Mouse (Mus musculus): Measurements from ENCODE around the gene Rhobtb1. TPM values are rescaled to one million over a fixed set of nuclear protein-coding genes. Genes with fewer than 3 reads are reported as not detected.

Rhobtb1 gene
- polyA plus RNA-seq (2014; fragmentation: Nextera tagmentation; extraction: Ambion mirVana) = 11.7 and 12.8 TPM in 2 replicates

DNA sequence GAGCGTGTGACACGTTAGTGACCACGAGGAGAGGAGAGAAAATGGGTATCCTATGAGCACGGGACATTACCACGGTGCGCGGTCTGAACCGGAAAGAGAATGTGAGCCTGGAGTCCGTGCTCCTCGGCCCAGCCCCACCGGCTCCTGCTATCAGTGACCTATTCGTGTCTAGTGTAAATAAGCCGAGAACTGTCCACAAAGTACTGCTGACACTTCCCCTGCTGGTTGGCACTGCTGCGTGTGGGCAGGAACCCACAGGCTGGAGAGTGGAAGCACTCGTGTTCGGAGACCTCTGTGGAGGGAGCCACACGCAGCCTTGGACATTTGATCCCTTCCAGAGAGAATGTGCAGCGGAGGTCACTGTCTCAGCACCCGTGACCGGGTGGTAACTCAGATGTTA is at the start of gene Rhobtb1:
Rhobtb1 (plus strand) TSS at position 390 of the 400 bp plus-strand sequence.
- Histone ChIP-seq H3K9ac (ENCODE audit: low read length) (no peak within 1 kb of the TSS), H3K4me2 (ENCODE audit: low read length) (no peak within 1 kb of the TSS), H3K36me3 (ENCODE audit: control insufficient read depth, insufficient read depth, low read length) (no peaks in the 10 kb centered on the region), H3K27me3 (replicated peaks; ENCODE audit: control insufficient read depth, insufficient read depth, low read length) (no peaks in the 10 kb centered on the region), H3K27ac (ENCODE audit: low read depth, low read length) (no peak within 1 kb of the TSS), H3K4me1 (ENCODE audit: control insufficient read depth, insufficient read depth, low read length) (no peaks in the 10 kb centered on the region), H3K9me3 (replicated peaks; ENCODE audit: control insufficient read depth, low read length) (no peaks in the 10 kb centered on the region), H3K4me3 (ENCODE audit: low read depth, low read length) (no peak within 1 kb of the TSS)
- ATAC-seq (no peak), DNase-seq (ENCODE audit: low spot score) (no peak)
- 92% methylated on average over 20 of the region's 20 CpGs for WGBS

DNA sequence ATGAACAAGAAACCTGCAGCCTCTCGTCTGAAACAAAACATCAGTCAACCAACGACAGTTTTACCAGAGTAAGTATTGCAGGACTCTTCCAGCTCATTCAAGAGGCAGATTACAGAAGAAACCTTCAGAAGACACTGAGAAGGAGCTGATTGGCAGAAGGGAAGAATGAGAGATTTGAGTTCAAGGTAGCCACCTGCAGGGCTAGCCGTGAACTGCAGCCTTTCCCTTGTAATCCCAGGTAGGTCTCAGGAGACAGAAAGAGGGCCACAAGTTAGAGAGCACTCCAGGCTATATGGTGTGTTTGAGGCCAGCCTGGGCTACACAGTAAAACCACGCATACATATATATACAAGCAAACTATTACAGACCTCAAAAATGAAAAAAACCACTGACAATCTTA is 49.2 kb upstream of the Rhobtb1 start:
- H3K27ac ChIP-seq (ENCODE audit: low read depth, low read length) = no peak overlapping the region
- H3K4me3 ChIP-seq (ENCODE audit: low read depth, low read length) = no peak overlapping the region
- no peak overlapping the region for H3K4me2 ChIP-seq (ENCODE audit: low read length)
- ATAC-seq = no peak
- no peaks in the 10 kb centered on the region for H3K36me3 ChIP-seq (ENCODE audit: control insufficient read depth, insufficient read depth, low read length)
- H3K9ac ChIP-seq (ENCODE audit: low read length) = no peak overlapping the region
- H3K4me1 ChIP-seq (ENCODE audit: control insufficient read depth, insufficient read depth, low read length) = peaks cover 4% of the 10 kb centered on the region; the same call in 1 of the 2 replicates
- H3K27me3 ChIP-seq (replicated peaks; ENCODE audit: control insufficient read depth, insufficient read depth, low read length) = no peaks in the 10 kb centered on the region
- no peaks in the 10 kb centered on the region for H3K9me3 ChIP-seq (replicated peaks; ENCODE audit: control insufficient read depth, low read length)
- WGBS = 83% methylated on average over 4 of the region's 4 CpGs
- DNase-seq (ENCODE audit: low spot score) = peak; percentile 31

DNA sequence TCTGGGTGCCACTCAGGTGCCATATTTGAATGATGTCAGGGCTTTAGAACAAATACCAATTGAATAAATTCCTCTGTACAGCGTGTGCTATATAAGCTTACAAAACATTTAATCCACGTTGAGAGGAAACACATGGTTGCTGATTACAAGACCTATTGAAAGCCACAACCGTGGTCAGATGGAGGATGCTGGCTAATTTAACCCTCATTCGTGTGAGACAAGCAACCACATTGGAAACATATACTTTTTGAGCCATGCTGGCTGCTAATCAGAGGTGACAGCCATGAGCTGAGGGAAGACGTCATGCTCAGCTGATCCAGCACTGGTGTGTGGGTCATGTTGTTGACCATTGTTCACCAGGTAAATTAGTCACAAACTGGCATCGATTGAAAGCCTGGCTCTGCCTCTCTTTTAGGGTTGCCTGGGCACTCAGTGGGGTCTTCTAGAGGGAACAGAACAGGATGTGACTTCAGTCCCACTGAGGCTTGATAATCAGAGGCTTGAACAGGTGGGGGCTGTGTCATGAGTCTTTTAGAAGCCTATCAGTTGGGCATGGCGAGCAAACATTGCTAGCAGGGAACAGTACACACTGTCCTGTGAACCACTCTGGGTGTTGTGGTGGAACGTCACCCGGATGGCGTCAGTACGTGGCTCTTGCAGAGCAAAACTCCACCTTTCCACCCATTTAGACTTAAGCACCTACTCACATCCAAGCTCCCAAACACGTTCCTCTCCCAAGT is 46.9 kb upstream of the Rhobtb1 start:
- Histone ChIP-seq H3K9me3 (replicated peaks; ENCODE audit: control insufficient read depth, low read length) (no peaks in the 10 kb centered on the region), H3K27ac (ENCODE audit: low read depth, low read length) (no peak overlapping the region), H3K4me2 (ENCODE audit: low read length) (no peak overlapping the region), H3K27me3 (replicated peaks; ENCODE audit: control insufficient read depth, insufficient read depth, low read length) (no peaks in the 10 kb centered on the region), H3K36me3 (ENCODE audit: control insufficient read depth, insufficient read depth, low read length) (no peaks in the 10 kb centered on the region), H3K9ac (ENCODE audit: low read length) (no peak overlapping the region), H3K4me3 (ENCODE audit: low read depth, low read length) (no peak overlapping the region), H3K4me1 (ENCODE audit: control insufficient read depth, insufficient read depth, low read length) (peaks cover 2% of the 10 kb centered on the region; the same call in 1 of the 2 replicates)
- WGBS = 84% methylated on average over 12 of the region's 12 CpGs
- no peak for DNase-seq (ENCODE audit: low spot score)
- no peak for ATAC-seq

DNA sequence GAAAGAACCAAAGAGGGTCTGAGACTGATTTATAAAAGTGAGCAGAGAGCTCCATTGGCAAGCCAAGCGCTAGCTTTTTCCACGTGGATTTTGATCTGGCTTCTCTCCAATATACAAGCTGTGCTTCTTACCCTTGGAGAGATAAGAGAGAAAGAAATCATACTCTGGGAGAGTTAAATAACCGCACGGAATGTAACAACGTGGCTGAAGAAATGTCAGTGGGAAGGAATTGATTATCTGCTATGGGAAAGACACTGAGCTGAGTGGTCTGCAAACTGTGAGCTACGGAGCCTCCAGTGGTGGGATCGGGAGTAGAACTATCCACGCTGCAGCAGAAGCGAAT is 46.4 kb upstream of the Rhobtb1 start:
- no peak for DNase-seq (ENCODE audit: low spot score)
- H3K27me3 ChIP-seq (replicated peaks; ENCODE audit: control insufficient read depth, insufficient read depth, low read length) = no peaks in the 10 kb centered on the region
- H3K9me3 ChIP-seq (replicated peaks; ENCODE audit: control insufficient read depth, low read length) = no peaks in the 10 kb centered on the region
- H3K27ac ChIP-seq (ENCODE audit: low read depth, low read length) = no peak overlapping the region
- ATAC-seq = no peak
- H3K4me3 ChIP-seq (ENCODE audit: low read depth, low read length) = no peak overlapping the region
- no peak overlapping the region for H3K4me2 ChIP-seq (ENCODE audit: low read length)
- H3K4me1 ChIP-seq (ENCODE audit: control insufficient read depth, insufficient read depth, low read length) = no peaks in the 10 kb centered on the region
- H3K36me3 ChIP-seq (ENCODE audit: control insufficient read depth, insufficient read depth, low read length) = no peaks in the 10 kb centered on the region
- H3K9ac ChIP-seq (ENCODE audit: low read length) = no peak overlapping the region
- WGBS = 77% methylated on average over 9 of the region's 9 CpGs

DNA sequence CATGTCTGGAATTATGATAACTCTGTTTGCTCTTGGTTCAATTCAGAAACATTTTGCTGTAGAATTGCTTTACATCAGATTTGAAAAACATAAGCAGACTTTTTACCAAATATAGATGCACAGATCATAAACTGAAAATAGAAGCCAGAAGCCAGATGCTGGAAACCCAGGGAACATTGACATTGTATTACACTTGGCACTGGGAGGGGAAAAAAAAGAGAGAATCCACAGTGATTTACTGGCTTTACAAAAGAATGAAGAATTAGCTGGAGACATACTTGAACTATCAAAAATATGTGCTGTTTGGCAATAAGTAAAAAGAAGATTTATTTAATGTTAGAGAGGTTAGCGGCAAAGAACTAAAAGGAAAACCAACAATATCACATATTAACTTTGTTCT is 44.4 kb upstream of the Rhobtb1 start:
- no peaks in the 10 kb centered on the region for H3K27me3 ChIP-seq (replicated peaks; ENCODE audit: control insufficient read depth, insufficient read depth, low read length)
- no peak overlapping the region for H3K4me3 ChIP-seq (ENCODE audit: low read depth, low read length)
- no peak for ATAC-seq
- H3K4me2 ChIP-seq (ENCODE audit: low read length) = no peak overlapping the region
- H3K4me1 ChIP-seq (ENCODE audit: control insufficient read depth, insufficient read depth, low read length) = no peaks in the 10 kb centered on the region
- H3K36me3 ChIP-seq (ENCODE audit: control insufficient read depth, insufficient read depth, low read length) = no peaks in the 10 kb centered on the region
- H3K9ac ChIP-seq (ENCODE audit: low read length) = no peak overlapping the region
- DNase-seq (ENCODE audit: low spot score) = no peak
- H3K27ac ChIP-seq (ENCODE audit: low read depth, low read length) = no peak overlapping the region
- no peaks in the 10 kb centered on the region for H3K9me3 ChIP-seq (replicated peaks; ENCODE audit: control insufficient read depth, low read length)
- 98% methylated on average over 1 of the region's 1 CpGs for WGBS

DNA sequence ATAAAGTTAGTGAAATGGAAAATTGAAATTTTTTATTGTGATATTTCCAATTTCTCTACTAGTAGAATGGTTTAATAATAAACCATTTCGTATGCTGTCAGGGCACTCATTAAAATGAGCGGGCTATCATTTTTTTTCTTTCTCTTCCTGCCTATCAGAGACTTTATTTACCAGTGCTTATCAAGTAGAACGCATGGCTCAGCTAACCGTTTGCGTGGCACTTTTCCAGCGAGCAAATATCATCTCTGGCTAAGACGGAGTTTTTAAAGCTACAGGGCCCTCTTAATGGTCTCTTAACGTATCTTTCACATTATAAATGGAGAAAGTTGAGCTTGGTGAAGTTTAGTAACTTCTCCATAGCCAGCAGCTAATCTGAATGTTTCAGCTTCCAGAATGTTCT is 44.0 kb upstream of the Rhobtb1 start:
- Histone ChIP-seq H3K4me2 (ENCODE audit: low read length) (no peak overlapping the region), H3K27ac (ENCODE audit: low read depth, low read length) (no peak overlapping the region), H3K4me3 (ENCODE audit: low read depth, low read length) (no peak overlapping the region), H3K9me3 (replicated peaks; ENCODE audit: control insufficient read depth, low read length) (no peaks in the 10 kb centered on the region), H3K27me3 (replicated peaks; ENCODE audit: control insufficient read depth, insufficient read depth, low read length) (no peaks in the 10 kb centered on the region), H3K36me3 (ENCODE audit: control insufficient read depth, insufficient read depth, low read length) (no peaks in the 10 kb centered on the region), H3K9ac (ENCODE audit: low read length) (no peak overlapping the region), H3K4me1 (ENCODE audit: control insufficient read depth, insufficient read depth, low read length) (no peaks in the 10 kb centered on the region)
- DNase-seq (ENCODE audit: low spot score) = peak; percentile 36
- 78% methylated on average over 8 of the region's 8 CpGs for WGBS
- ATAC-seq = no peak

DNA sequence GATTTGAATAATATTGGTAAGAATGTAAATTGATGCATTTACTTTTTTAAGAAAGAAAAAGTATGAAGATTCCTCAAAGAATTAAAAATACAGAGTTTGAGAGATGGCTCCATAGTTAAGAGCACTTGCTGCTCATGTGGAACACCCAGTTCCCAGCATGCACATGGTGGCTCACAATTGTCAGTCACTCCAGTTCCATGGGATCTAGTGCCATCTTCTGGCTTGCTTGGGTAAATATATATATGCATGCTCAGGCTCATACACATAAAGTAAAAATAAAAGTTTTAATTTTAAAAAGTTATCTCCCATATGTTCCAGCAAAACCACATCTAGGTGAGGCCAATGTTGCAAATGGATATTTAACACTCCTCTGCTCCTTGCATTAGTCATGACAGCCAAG is 36.9 kb upstream of the Rhobtb1 start:
- no peak overlapping the region for H3K9ac ChIP-seq (ENCODE audit: low read length)
- H3K36me3 ChIP-seq (ENCODE audit: control insufficient read depth, insufficient read depth, low read length) = no peaks in the 10 kb centered on the region
- no peaks in the 10 kb centered on the region for H3K9me3 ChIP-seq (replicated peaks; ENCODE audit: control insufficient read depth, low read length)
- H3K4me1 ChIP-seq (ENCODE audit: control insufficient read depth, insufficient read depth, low read length) = no peaks in the 10 kb centered on the region
- H3K4me3 ChIP-seq (ENCODE audit: low read depth, low read length) = no peak overlapping the region
- ATAC-seq (no peak), DNase-seq (ENCODE audit: low spot score) (no peak)
- H3K4me2 ChIP-seq (ENCODE audit: low read length) = no peak overlapping the region
- no peaks in the 10 kb centered on the region for H3K27me3 ChIP-seq (replicated peaks; ENCODE audit: control insufficient read depth, insufficient read depth, low read length)
- H3K27ac ChIP-seq (ENCODE audit: low read depth, low read length) = no peak overlapping the region

DNA sequence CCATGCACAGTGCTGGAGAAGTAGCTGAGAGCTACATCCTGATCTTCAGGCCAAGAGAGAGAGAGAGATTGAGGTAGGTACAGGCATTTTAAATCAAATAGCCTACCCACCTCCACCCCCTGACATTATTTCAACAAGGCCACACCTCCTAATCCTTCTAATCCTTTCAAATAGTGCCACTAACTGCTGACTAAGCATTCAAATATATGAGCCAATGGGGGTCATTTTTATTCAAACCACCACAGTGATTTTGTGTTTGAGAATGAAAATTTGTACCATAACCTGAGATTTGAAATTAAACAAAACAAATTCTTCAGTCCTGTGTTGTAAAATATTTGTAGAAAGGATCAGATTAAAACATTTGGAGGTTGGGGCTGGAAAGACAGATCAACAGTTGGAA is 33.2 kb upstream of the Rhobtb1 start:
- Histone ChIP-seq H3K27ac (ENCODE audit: low read depth, low read length) (no peak overlapping the region), H3K4me3 (ENCODE audit: low read depth, low read length) (no peak overlapping the region), H3K4me2 (ENCODE audit: low read length) (no peak overlapping the region), H3K27me3 (replicated peaks; ENCODE audit: control insufficient read depth, insufficient read depth, low read length) (no peaks in the 10 kb centered on the region), H3K36me3 (ENCODE audit: control insufficient read depth, insufficient read depth, low read length) (no peaks in the 10 kb centered on the region), H3K4me1 (ENCODE audit: control insufficient read depth, insufficient read depth, low read length) (no peaks in the 10 kb centered on the region), H3K9me3 (replicated peaks; ENCODE audit: control insufficient read depth, low read length) (no peaks in the 10 kb centered on the region), H3K9ac (ENCODE audit: low read length) (no peak overlapping the region)
- ATAC-seq = no peak
- no peak for DNase-seq (ENCODE audit: low spot score)

DNA sequence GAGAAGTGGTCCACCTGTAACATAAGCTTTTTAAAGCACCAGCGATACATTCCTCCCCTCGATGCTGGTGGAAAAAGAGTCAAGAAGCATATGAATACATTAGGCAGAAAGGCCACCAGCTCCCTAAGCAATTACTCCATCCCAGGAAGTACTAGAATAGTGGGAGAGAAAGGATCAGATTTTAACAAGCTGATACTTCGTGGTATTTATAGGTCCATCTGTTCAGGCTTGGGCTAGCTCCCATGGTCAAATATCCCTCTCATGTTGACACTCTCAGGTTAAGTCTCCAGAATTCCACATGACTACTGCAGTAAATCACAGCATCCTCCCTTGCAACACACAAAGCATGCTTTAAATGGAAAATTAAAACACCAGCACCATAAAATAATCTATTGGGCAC is 32.3 kb upstream of the Rhobtb1 start:
- Histone ChIP-seq H3K9ac (ENCODE audit: low read length) (no peak overlapping the region), H3K36me3 (ENCODE audit: control insufficient read depth, insufficient read depth, low read length) (no peaks in the 10 kb centered on the region), H3K4me2 (ENCODE audit: low read length) (no peak overlapping the region), H3K4me1 (ENCODE audit: control insufficient read depth, insufficient read depth, low read length) (no peaks in the 10 kb centered on the region), H3K27me3 (replicated peaks; ENCODE audit: control insufficient read depth, insufficient read depth, low read length) (no peaks in the 10 kb centered on the region), H3K27ac (ENCODE audit: low read depth, low read length) (no peak overlapping the region), H3K4me3 (ENCODE audit: low read depth, low read length) (no peak overlapping the region), H3K9me3 (replicated peaks; ENCODE audit: control insufficient read depth, low read length) (no peaks in the 10 kb centered on the region)
- no peak for DNase-seq (ENCODE audit: low spot score)
- no peak for ATAC-seq
- 90% methylated on average over 3 of the region's 3 CpGs for WGBS

Measured in forebrain, embryonic 14.5 days (tissue).